Mouse (Mus musculus) cortical plate, adult 2 months (tissue): Measurements from ENCODE around the gene Med29. TPM values are rescaled to one million over a fixed set of nuclear protein-coding genes. Genes with fewer than 3 reads are reported as not detected.

Experiments used
- H3K27ac ChIP-seq: fragments of 200-500 bp; 2 replicates; pipeline ENCODE4 v1.5.1; 2012; ENCODE audit warnings: low read length, control low read depth, inconsistent platforms; ENCODE audit not compliant: insufficient read depth
- H3K4me1 ChIP-seq: fragments of 200-500 bp; 2 replicates; pipeline ENCODE4 v1.6.1; 2011; ENCODE audit warnings: low read length; ENCODE audit not compliant: control insufficient read depth, insufficient read depth
- H3K4me3 ChIP-seq: fragments of 200-500 bp; 2 replicates; pipeline ENCODE4 v1.5.1; 2011; ENCODE audit warnings: mild to moderate bottlenecking, low read length, control low read depth; ENCODE audit not compliant: insufficient read depth
- CTCF ChIP-seq: fragments of 200-500 bp; IDR thresholded peaks from 2 replicates; pipeline ENCODE4 v1.5.1; 2011; ENCODE audit warnings: mild to moderate bottlenecking, control low read depth, low read length; ENCODE audit not compliant: insufficient read depth; ENCODE audit errors: extremely low read depth
- POLR2A ChIP-seq: fragments of 200-500 bp; IDR thresholded peaks from 2 replicates; pipeline ENCODE4 v1.6.1; 2011; ENCODE audit warnings: mild to moderate bottlenecking, low read length, control low read depth; ENCODE audit not compliant: insufficient read depth; ENCODE audit errors: extremely low read depth
- polyA plus RNA-seq: library from polyadenylated mRNA; depleted of rRNA; stranded (reverse); fragments of >200 nt; gene quantifications from 2 replicates; pipeline ENCODE4 v1.2.3, GENCODE M21; 2012; rRNA removed

The Med29 gene
- polyA plus RNA-seq: 38.6 and 42.6 TPM in 2 replicates

GRCm38 (mm10) chr7:28392429-28393271 lies at the start of gene Med29, which contains the start of gene Paf1:
Gene Med29 (minus strand): TSS chr7:28392708.
Gene Paf1 (plus strand): TSS chr7:28392951.
- Histone ChIP-seq H3K4me3 (peak within 1 kb of the TSS; percentile 55), H3K27ac (peak within 1 kb of the TSS; percentile 10; the same call in 1 of the 2 replicates), H3K4me1 (no peaks in the 10 kb centered on the region)
- TF ChIP-seq POLR2A: peak; percentile 100
- TF ChIP-seq CTCF: no peak

DNA sequence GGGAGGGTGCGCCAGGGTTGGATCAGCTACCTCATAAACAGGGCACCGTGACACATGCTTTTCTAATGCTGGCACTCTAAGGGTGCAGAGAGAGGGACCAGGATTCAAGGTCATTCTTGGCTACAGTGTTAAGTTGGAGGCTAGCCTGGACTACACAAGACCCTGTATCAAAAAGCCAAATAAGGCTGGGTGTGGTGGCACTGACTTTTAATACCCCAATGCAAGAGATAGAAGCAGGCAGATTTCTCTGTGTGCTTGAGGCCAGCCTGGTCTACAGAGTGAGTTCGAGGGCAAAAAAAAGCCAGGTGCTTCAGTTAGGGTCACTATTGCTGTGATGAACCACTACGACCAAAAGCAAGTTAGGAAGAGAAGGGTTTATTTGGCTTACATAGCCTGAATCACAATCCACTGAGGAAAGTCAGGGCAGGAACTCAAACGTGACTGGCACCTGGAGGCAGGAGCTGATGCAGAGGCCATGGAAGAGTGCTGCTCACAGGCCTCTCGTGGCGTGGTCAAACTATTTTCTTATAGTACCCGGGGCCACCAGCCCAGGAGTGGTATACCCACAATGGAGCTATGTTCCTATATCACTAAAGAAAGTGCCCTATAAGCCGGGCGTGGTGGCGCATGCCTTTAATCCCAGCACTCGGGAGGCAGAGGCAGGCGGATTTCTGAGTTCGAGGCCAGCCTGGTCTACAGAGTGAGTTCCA lies 49.4 kb upstream of the Med29 start:
- TF ChIP-seq CTCF: no peak

DNA sequence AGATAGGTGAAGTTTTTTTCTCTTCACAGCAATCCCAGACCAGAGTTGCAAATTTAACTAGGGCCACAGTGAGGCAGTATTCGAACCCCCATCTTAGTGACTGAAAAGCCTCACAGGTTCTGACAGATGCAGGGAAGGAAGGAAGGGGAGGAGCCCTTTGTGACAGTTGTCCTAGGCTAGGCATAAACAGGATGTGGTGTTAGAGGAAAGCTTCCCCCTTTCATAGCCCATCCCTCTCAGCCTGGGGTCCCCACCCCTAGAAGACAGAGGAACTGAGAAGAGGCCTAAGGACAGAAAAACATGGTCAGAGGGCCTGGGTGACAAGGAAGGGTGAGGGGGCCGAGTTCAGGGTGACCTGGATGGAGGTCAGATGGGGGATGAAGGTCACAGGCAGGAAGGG lies 48.2 kb upstream of the Med29 start:
- H3K4me3 ChIP-seq: no peak overlapping the region
- H3K27ac ChIP-seq: no peak overlapping the region
- no peaks in the 10 kb centered on the region for H3K4me1 ChIP-seq
- TF ChIP-seq POLR2A (no peak), CTCF (no peak)

More for the DNA sequence above, 49.4 kb upstream of the Med29 start:
- Histone ChIP-seq H3K4me1 (no peaks in the 10 kb centered on the region), H3K27ac (no peak overlapping the region), H3K4me3 (no peak overlapping the region)

GRCm38 (mm10) chr7:28438771-28439170 lies 46.3 kb upstream of the Med29 start:
- H3K4me1 ChIP-seq: no peaks in the 10 kb centered on the region
- no peak overlapping the region for H3K27ac ChIP-seq
- no peak overlapping the region for H3K4me3 ChIP-seq
- TF ChIP-seq POLR2A (no peak), CTCF (no peak)

DNA sequence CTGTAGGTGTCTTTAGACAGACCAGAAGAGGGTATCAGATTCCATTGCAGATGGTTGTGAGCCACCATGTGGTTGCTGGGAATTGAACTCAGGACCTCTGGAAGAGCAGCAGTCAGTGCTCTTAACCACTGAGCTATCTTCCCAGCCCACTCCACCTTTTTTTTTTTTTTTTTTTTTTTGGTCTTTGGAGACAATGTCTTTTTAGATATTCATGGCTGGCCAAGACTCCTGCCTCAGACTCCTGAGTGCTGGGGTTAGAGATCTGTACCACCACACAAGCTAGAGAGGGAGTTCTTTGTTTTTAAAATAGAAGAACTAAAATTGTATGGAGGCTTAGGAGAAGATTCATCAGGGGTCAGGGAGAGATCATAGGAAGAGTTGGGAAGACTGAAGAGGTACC lies 45.5 kb upstream of the Med29 start:
- Histone ChIP-seq H3K4me1 (no peaks in the 10 kb centered on the region; the same call in 1 of the 2 replicates), H3K4me3 (no peak overlapping the region), H3K27ac (no peak overlapping the region)
- TF ChIP-seq POLR2A: no peak
- TF ChIP-seq CTCF: no peak

DNA sequence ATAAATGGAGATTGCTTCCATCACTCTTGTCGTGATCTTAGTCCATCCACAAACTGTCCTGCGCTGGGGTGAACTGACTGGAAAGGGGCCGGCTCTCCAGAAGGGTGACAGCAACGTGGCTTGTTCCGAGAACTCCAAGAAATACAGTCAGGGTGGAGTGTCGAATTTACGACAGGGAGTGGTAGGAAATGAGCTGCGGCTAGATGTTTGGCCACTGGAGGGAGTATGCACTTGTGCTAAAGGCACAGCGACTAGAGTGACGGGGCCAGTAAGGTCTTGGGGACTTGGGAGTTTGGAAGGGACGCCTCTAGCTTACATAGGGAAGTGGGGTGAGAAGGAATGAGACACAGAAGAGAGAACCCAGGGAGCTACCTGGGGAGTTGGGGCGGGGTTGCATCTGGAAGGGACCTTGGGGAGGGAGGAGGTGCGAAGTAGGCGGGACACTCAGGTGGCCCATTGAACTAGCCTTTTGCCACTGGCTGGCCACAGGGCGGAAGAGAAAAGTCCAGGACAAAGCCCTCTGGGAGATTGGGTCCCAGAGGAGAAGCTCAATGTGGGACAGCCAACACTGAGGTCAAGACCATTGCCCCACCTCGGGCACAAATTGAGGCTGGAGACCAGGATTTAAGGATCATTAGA lies 44.5 kb upstream of the Med29 start, which contains the start of gene Gmfg:
TSS of gene Gmfg (plus strand) at position 516 of the 639 bp plus-strand sequence.
- TF ChIP-seq POLR2A (no peak), CTCF (peak; percentile 66)
- Histone ChIP-seq H3K4me1 (no peaks in the 10 kb centered on the region; the same call in 1 of the 2 replicates), H3K4me3 (peak within 1 kb of the TSS; percentile 65), H3K27ac (peak within 1 kb of the TSS; percentile 9; the same call in 1 of the 2 replicates)

DNA sequence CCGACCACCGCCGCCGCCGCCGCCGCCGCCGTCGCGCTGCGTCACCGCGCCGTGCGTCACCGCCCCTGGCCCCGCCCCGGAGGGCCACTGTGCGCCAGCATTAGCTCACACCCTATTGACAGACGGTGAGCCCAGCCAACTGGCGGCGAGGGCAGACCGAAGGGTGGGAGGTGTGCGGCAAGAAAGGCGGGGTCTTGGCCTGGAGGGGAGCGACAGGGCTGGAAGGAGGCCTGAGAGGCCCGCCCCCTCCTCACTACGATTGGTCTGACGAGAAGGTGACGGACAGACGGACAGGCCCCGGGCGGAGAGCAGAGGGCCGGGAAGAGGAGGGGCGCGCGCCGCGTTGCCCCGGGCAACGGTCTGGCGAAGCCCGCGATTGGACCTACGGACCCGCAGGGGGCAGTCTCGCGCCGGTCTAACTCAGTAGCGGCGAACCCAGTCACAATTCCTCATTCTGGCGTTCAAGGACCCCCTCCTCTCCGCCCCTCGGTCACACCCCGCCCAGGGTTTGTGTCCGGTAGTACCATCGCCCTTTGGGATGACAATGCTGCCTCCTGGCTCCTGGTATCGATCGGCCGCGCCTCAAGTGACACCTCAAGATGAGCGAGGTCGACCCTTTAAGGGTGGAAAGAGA lies 43.9 kb upstream of the Med29 start:
- no peaks in the 10 kb centered on the region; the same call in 1 of the 2 replicates for H3K4me1 ChIP-seq
- H3K4me3 ChIP-seq: peak overlapping the region; percentile 65
- TF ChIP-seq CTCF (peak; percentile 48), POLR2A (peak; percentile 49; the same call in 1 of the 2 replicates)
- H3K27ac ChIP-seq: peak overlapping the region; percentile 9; the same call in 1 of the 2 replicates

DNA sequence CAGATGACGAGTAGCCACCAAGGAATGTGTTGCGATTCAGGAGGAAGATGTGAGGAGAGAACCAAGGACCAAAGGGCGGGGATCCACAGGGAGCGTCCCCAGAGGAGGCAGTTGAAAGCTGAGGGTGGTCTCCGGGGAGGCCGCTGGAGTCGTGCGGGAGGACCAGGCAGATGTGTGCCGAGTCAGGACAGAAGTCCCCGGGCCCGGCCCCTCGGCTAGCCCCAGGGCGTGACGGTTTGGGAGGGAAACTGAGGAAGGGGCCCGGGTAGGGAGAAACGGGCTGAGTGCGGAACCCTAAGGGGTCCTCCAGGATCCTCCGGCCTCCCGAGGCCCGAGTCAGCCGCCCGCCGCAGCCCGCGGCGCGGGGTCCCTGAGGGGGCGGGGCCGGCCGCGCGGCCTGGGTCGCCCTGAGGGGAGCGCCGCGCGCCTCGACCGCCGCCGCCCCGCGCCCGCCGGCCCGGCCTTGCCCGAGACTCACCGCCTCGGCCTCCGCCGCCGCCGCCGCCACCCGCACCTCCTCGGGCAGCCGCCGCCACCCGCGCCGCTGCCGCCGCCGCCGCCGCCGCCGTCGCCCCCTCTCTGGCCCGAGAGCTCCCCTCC lies 43.3 kb upstream of the Med29 start:
- Histone ChIP-seq H3K4me3 (peak overlapping the region; percentile 48), H3K27ac (no peak overlapping the region), H3K4me1 (no peaks in the 10 kb centered on the region; the same call in 1 of the 2 replicates)
- TF ChIP-seq POLR2A (no peak), CTCF (no peak)
